Mouse (Mus musculus) adipocyte (in vitro differentiated cells): ENCODE measurements at regions not wholly inside any gene's neighbourhood (a gene's known extent, or its start where the extent isn't known, plus 50 kb on each side); places are given as distances from the start of the nearest gene placed in this dataset.

Experiments used
- DNase-seq: peaks from one replicate; pipeline ENCODE4 v3.0.0-alpha.2; 2016; ENCODE audit warnings: low spot score

DNA sequence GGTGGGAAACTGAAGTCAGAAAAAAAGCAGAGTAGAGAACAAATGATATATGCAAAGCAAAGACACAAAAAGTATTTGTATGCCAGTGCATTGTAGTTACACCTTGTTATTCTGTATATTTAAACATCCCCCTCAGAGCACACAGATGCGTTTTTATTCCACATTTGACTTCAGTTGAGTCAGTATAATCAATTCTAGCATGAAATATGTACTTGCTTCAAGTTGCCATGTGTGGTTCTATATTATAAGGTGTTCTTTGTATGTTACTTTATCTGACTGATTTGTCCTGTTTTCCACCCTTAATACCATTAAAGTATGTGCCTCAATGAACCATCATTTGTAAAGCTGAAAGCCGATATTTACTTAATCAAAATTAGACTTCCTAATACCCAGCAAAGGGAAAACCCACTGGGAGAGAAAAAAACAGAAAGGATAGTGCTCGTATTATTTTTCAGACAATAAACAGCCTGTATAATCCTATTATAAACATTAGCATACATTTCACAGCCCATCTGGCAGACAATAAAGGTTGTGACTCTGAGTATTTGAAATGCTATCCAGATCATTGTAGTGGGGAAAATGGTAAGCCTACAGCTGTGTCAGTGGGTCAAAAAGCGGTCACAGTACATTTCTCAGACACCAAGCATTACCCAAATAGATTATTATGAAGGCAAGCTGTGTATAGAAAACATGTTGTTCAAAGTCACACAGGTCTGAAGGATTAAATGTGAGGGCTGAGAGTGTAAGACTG lies 189.1 kb upstream of the Bmp2 start:
- DNase-seq = no peak

- no peak for DNase-seq
Observed at GRCm38 (mm10) chr2:133371490-133372215, 180.3 kb upstream of the Bmp2 start.

DNA sequence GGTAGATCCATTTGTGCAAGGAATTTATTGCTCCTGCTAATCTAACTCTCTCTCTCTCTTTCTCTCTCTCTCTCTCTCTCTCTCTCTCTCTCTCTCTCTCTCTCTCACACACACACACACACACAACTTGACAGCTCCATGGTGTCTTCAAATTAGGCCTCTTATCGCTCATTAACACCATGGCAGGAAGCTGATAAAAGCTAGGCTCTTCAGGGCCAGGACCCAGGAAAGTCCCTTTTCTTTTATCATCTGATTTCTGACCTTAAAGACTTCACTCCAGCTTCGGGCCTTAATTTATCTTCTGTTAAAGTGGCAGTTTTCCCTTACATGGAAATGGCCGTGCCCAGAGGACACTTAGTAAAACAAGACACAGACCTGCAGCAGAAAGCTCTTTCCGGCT lies 178.4 kb upstream of the Bmp2 start:
- DNase-seq = no peak

DNA sequence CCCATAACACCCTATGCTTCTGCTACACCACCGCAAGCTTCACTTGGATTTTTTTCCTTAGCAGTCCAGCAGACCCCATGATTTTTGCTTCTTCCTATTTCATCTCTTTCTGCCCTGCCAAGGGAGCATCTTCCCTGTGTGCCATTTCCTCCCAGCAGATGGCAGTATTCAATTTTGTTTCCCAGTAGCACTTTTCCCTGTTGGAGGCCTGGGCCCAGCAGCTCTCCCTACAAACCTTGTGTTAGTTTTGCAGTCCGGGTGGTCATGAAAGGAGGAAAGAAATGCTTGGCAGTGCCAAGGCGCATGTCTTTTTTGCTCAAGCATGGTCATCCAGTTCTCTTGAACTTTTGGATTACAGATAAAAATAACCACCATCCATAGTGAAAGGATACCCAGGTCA lies 170.9 kb upstream of the Bmp2 start:
- DNase-seq = no peak

- no peak for DNase-seq
Observed at GRCm38 (mm10) chr2:133383135-133383920, 168.6 kb upstream of the Bmp2 start.

DNA sequence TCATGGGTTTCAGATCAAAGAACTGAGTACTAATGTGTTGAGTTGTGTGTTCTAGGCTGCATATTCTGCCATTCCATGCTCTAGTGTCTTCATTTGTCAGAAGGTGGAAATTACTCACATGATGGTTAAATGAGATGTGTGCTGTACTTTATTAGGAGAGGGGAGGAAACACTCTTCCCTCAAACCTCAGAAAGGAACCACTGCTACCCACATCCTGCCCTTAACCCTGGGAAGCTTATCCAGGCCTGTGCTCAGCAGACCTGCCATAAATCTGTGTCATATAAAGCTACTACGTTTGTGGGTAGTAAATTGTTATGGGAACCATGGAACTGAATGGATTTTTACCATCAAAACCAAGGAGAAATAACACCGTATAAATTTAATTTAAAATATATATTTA lies 166.7 kb upstream of the Bmp2 start:
- no peak for DNase-seq

DNA sequence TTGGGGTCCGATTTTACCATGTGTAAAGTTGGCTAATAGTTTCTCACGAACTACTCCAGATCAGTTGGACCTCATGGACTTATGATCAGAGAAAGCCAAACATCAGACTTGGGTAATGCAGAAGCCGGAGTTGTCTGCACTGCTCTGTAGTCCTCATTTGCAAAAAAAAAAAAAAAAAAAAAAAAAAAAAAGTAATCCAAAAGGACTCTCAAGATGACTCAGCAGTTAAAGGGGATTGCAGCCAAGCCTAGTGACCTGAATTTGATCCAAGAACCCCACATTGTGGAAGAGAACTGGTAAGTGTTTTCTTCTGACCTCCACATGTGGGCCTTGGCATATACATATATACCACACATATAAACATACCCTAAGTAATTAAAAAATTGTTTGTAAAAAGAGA lies 164.6 kb upstream of the Bmp2 start:
- DNase-seq = no peak

DNA sequence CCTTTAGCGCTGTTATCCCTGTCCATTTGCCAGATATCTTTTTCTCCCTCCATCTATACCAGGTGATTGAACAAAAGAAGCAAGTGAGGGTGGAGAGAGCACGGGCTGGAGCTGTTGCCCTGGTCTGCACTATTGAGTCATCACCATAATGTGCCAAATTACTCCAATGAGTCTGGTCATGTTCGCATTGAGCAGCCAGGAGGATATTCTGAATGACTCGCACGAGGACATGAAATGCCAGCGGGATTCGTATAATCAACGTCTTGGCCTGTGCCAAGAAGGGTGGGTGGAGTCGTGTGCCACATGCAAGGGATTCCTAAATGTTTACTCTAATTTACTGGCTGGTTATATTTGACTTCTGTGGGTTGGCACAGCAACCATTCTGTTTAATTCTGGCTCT lies 159.7 kb upstream of the Bmp2 start:
- DNase-seq = no peak

GRCm38 (mm10) chr2:133397566-133397965 lies 154.4 kb upstream of the Bmp2 start:
- DNase-seq = no peak

- no peak for DNase-seq
Observed at GRCm38 (mm10) chr2:133399059-133399690, 152.8 kb upstream of the Bmp2 start.

GRCm38 (mm10) chr2:133400963-133401362 lies 151.0 kb upstream of the Bmp2 start:
- DNase-seq = no peak

DNA sequence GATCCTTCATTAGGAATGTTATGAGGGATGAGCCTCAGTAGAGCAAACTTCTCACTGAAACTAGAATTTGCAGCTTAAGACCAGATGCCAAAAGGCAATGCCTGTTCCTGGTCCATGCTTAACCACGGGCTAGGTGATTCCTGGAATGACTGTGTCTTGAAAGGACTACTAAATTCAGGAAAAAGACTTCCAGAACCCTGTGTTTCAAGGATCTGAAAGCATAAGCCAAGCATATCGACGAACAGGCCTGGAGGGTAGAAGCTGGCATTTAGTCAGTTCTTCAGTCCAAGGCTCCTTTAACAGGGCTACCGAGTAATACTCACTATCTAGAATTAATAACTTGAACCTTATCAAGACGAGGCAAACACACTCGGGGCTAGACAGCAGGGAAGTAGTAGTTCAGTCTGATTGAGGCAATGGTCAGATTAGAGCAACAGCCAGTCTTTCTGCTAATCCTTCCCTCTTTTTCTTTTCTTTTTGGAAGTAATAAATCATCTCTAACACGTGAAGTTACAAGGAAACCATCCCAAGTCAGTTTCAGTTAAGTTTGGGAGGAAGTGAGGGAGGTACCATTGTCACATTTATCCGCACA lies 134.9 kb upstream of the Bmp2 start:
- DNase-seq = no peak

GRCm38 (mm10) chr2:133419686-133420303 lies 132.2 kb upstream of the Bmp2 start:
- DNase-seq = no peak

- DNase-seq = no peak
Observed at GRCm38 (mm10) chr2:133425538-133425937, 126.4 kb upstream of the Bmp2 start.

- no peak for DNase-seq
Observed at GRCm38 (mm10) chr2:133427039-133427438, 124.9 kb upstream of the Bmp2 start.

DNA sequence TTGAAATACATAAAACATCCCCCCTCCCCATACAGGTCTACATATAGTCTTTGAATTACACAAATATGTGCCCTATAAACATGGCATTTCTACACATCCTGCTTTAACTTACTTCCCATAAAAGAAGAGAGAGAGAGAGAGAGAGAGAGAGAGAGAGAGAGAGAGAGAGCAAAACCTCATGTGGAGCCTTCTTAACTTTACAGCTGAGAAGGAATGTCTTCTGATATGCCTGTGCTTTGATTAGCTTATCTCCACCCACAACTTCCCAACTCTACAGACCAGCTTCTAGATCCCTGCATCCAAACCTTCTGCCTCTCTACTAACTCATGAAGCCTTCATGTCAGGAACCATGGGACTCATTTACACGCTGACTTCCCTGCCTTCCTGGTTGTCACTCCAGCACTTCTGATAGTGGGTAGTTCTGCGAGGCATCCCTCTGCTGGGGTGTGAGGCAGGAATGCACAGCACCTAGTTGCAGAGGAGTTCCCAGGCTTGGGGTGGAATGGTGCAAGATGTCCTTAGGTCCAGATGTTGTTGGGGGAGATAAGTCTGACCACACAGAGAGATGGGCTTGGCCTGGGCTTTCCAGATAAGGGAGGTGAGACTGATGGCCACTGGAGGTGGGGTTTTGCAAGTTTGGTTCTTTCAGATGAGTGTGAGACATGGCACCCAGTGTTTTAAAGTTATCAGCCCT lies 122.4 kb upstream of the Bmp2 start:
- DNase-seq = no peak

DNA sequence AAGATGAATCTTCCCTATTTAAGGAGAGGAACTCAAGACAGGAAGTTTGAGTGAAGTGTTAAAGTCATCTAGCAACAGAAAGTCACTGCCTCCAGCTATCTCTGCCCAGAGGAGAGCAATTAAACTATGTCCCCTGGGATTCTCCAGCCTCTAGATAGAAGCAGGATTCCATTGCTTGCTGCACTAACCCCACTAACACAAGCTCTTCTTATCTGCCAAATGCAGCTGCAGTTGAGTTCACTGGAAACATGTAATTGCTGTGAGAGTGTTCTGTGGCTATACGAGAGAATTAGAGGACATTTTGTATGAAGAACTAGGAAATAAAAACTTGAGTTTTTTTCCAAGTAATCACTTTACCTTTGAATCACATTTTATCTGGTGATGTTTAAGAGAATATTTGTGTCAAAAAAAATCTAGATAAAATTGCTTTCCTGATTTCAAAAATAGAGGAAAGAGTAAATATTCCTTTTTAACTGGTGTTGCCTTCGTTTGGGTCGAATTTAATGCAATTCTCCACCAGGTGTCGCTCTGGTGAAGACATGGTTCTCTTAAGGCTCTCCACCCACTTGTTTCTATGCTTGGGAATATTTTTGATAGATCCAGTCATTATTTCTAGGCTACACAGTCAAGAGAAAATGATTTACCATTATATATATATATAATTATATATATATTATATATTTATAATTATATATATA lies 121.1 kb upstream of the Bmp2 start:
- DNase-seq = no peak

GRCm38 (mm10) chr2:133432141-133432813 lies 119.7 kb upstream of the Bmp2 start:
- DNase-seq = no peak

- DNase-seq = no peak
Observed at GRCm38 (mm10) chr2:133436913-133437843, 114.8 kb upstream of the Bmp2 start.
